Mouse (Mus musculus) left cerebral cortex, adult 11 months (tissue): Measurements from ENCODE around the gene Ubqln4.

Source experiments
- DNase-seq: peaks from one replicate; pipeline ENCODE4 v3.0.0; 2022; ENCODE audit warnings: low spot score

Ubqln4 gene

GRCm38 (mm10) chr3:88526157-88527131, 27.1 kb upstream of the Ubqln4 start:
- peak; percentile 75 for DNase-seq

- no peak for DNase-seq
Observed at GRCm38 (mm10) chr3:88527565-88527964, 26.0 kb upstream of the Ubqln4 start.

- DNase-seq = no peak
Observed at GRCm38 (mm10) chr3:88528646-88529045, 24.9 kb upstream of the Ubqln4 start.

- no peak for DNase-seq
Observed at GRCm38 (mm10) chr3:88529204-88530000, 24.2 kb upstream of the Ubqln4 start.

GRCm38 (mm10) chr3:88530082-88530864, 23.3 kb upstream of the Ubqln4 start:
- no peak for DNase-seq

- peak; percentile 74 for DNase-seq
Observed at GRCm38 (mm10) chr3:88531348-88532298, 21.9 kb upstream of the Ubqln4 start.

GRCm38 (mm10) chr3:88532299-88532674, 21.3 kb upstream of the Ubqln4 start, which contains the start of gene Mex3a:
Mex3a (plus strand) TSS chr3:88532395.
- no peak for DNase-seq

GRCm38 (mm10) chr3:88532689-88533511, 20.7 kb upstream of the Ubqln4 start:
- no peak for DNase-seq

- DNase-seq = no peak
Observed at GRCm38 (mm10) chr3:88533706-88534105, 19.9 kb upstream of the Ubqln4 start.

GRCm38 (mm10) chr3:88535005-88535404, 18.6 kb upstream of the Ubqln4 start:
- no peak for DNase-seq

GRCm38 (mm10) chr3:88535527-88535926, 18.0 kb upstream of the Ubqln4 start:
- DNase-seq = no peak

- DNase-seq = peak; percentile 78
Observed at GRCm38 (mm10) chr3:88536103-88536930, 17.2 kb upstream of the Ubqln4 start.

- no peak for DNase-seq
Observed at GRCm38 (mm10) chr3:88537146-88537545, 16.4 kb upstream of the Ubqln4 start.

- DNase-seq = no peak
Observed at GRCm38 (mm10) chr3:88538271-88539145, 15.1 kb upstream of the Ubqln4 start.

- no peak for DNase-seq
Observed at GRCm38 (mm10) chr3:88539397-88539796, 14.2 kb upstream of the Ubqln4 start.

GRCm38 (mm10) chr3:88540085-88540484, 13.5 kb upstream of the Ubqln4 start:
- DNase-seq = no peak

- no peak for DNase-seq
Observed at GRCm38 (mm10) chr3:88541622-88542401, 11.7 kb upstream of the Ubqln4 start.
